Mouse (Mus musculus) heart, adult 2 months (tissue): ENCODE measurements around the gene Edn2. TPM values are rescaled to one million over a fixed set of nuclear protein-coding genes. Genes with fewer than 3 reads are reported as not detected.

Experiments
- DNase-seq, 2 experiments: peaks; one replicate each; pipeline ENCODE4 v3.0.0; 2021
- H3K27ac ChIP-seq: fragments of 200-600 bp; 2 replicates; pipeline ENCODE4 v1.8.1; 2022
- H3K27me3 ChIP-seq: fragments of 200-500 bp; 2 replicates; pipeline ENCODE4 v1.6.1; 2012; ENCODE audit warnings: mild to moderate bottlenecking, low read length, inconsistent platforms, mixed read lengths; ENCODE audit not compliant: control insufficient read depth, insufficient read depth
- H3K36me3 ChIP-seq: fragments of 200-500 bp; 2 replicates; pipeline ENCODE4 v1.6.1; 2012; ENCODE audit warnings: low read length, inconsistent platforms; ENCODE audit not compliant: control insufficient read depth, insufficient read depth
- H3K4me1 ChIP-seq: fragments of 200-500 bp; 2 replicates; pipeline ENCODE4 v1.6.1; 2011; ENCODE audit warnings: low read length; ENCODE audit not compliant: control insufficient read depth, insufficient read depth
- H3K4me3 ChIP-seq: fragments of 200-600 bp; 2 replicates; pipeline ENCODE4 v1.8.1; 2022
- H3K79me2 ChIP-seq: fragments of 200-500 bp; replicated peaks from 2 replicates; pipeline ENCODE4 v1.6.1; 2012; ENCODE audit warnings: mild to moderate bottlenecking, inconsistent platforms, low read length, moderate library complexity, mixed read lengths; ENCODE audit not compliant: control insufficient read depth, insufficient read depth
- H3K9ac ChIP-seq: fragments of 200-500 bp; 2 replicates; pipeline ENCODE4 v1.6.1; 2012; ENCODE audit warnings: low read depth, mild to moderate bottlenecking, control low read depth, inconsistent platforms, low read length, mixed read lengths
- CTCF ChIP-seq: fragments of 200-600 bp; IDR thresholded peaks from 2 replicates; pipeline ENCODE4 v1.8.1; 2022; ENCODE audit warnings: antibody characterized with exemption, mild to moderate bottlenecking, moderate library complexity
- EP300 ChIP-seq: fragments of 200-500 bp; IDR thresholded peaks from 2 replicates; pipeline ENCODE4 v1.6.1; 2011; ENCODE audit warnings: low read depth, low read length, control low read depth; ENCODE audit not compliant: insufficient read depth
- POLR2A ChIP-seq: fragments of 200-500 bp; IDR thresholded peaks from 2 replicates; pipeline ENCODE4 v1.6.1; 2011; ENCODE audit warnings: mild to moderate bottlenecking, low read depth, low read length, control low read depth; ENCODE audit not compliant: insufficient read depth
- WGBS: fragments of 180-500 bp; shearing (Covaris S2); methylation state at CpG from one replicate; pipeline ENCODE4 v1.1.7; 2018; 5-methylcytosine and 5-hydroxymethylcytosine counted together
- intact Hi-C: fragments of 180-260 bp; cut with DNase I; formaldehyde crosslinking; loops from one replicate; pipeline ENCODE4 v1.15.1; 2025
- polyA plus RNA-seq: library from polyadenylated mRNA; depleted of rRNA; stranded (reverse); fragments of >200 nt; gene quantifications from 2 replicates; pipeline ENCODE4 v1.2.3, GENCODE M21; 2012
- total RNA-seq, 2 experiments: library from RNA; stranded (reverse); gene quantifications; 2 replicates each; pipeline ENCODE4 v1.2.3; 2021

The Edn2 gene
- total and polyA plus RNA-seq, 3 experiments: 0.55 TPM; not detected in 2

- H3K9ac ChIP-seq: no peak overlapping the region
- H3K27me3 ChIP-seq: no peaks in the 10 kb centered on the region
- H3K36me3 ChIP-seq: no peaks in the 10 kb centered on the region
- TF ChIP-seq POLR2A (no peak), EP300 (no peak), CTCF (no peak)
- 63% methylated on average over 6 of the region's 6 CpGs for WGBS
- H3K4me1 ChIP-seq: peaks cover 1% of the 10 kb centered on the region; the same call in 1 of the 2 replicates
- H3K79me2 ChIP-seq: no peaks in the 10 kb centered on the region
- intact Hi-C loops: no loop called here
- DNase-seq: no peak
- H3K4me3 ChIP-seq: no peak overlapping the region
- no peak overlapping the region for H3K27ac ChIP-seq
Observed at GRCm38 (mm10) chr4:120150345-120150920, 10.6 kb upstream of the Edn2 start.

DNA sequence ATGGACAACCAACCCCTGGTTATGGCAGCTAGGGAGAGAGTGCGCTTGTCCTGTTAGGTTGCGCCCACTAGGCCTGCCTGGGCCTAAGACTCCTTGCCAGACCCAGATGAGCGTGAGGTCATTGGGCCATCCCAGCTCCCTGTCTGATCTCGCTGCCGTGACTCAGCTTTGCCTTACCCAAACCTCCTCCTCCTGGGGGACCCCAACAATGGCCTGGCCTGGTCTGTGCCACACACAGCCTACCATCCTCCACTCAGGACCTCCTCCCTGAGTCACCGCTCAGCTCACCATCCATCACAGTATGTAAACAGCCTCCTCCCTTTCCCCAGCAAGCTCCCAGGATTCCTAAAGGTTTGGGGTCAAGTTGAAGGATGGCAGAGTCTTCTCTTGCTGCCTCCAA lies 9.1 kb upstream of the Edn2 start:
- intact Hi-C loops: no loop called here
- peaks cover 1% of the 10 kb centered on the region; the same call in 1 of the 2 replicates for H3K4me1 ChIP-seq
- no peak overlapping the region for H3K9ac ChIP-seq
- DNase-seq: no peak
- H3K4me3 ChIP-seq: no peak overlapping the region
- no peak for TF ChIP-seq CTCF
- no peak for TF ChIP-seq POLR2A
- no peak for TF ChIP-seq EP300
- no peaks in the 10 kb centered on the region for H3K79me2 ChIP-seq
- no peaks in the 10 kb centered on the region for H3K27me3 ChIP-seq
- no peak overlapping the region for H3K27ac ChIP-seq
- WGBS: 90% methylated on average over 6 of the region's 6 CpGs
- no peaks in the 10 kb centered on the region for H3K36me3 ChIP-seq

- Histone ChIP-seq H3K4me1 (peaks cover 1% of the 10 kb centered on the region; the same call in 1 of the 2 replicates), H3K4me3 (no peak overlapping the region), H3K27me3 (no peaks in the 10 kb centered on the region), H3K36me3 (no peaks in the 10 kb centered on the region), H3K79me2 (no peaks in the 10 kb centered on the region), H3K27ac (no peak overlapping the region), H3K9ac (no peak overlapping the region)
- 69% methylated on average over 4 of the region's 4 CpGs for WGBS
- TF ChIP-seq CTCF (peak; percentile 20; the same call in 1 of the 2 replicates), POLR2A (no peak)
- intact Hi-C loops: no loop called here
- DNase-seq: no peak
Observed at GRCm38 (mm10) chr4:120152648-120153047, 8.4 kb upstream of the Edn2 start.

DNA sequence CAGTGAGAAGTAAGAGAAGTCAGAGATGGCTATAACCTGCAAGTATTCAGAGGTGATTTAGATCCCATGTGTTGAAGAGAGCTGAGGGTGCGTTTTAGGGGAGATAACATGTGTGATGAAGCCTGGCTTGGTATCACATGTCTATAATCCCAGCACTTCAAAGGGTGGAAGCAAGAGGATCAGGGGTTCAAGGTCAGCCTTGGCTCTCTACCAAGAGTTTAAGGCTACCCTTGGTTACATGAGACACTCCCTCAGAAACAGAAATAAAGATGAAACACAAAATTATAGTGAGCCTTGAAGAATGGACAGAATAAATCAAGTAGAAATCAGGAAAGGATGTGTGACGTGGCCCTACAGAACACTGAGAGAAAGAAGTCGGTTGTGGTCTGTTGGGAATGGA lies 7.3 kb upstream of the Edn2 start:
- DNase-seq: no peak
- Histone ChIP-seq H3K27me3 (no peaks in the 10 kb centered on the region), H3K4me3 (no peak overlapping the region), H3K36me3 (no peaks in the 10 kb centered on the region), H3K79me2 (no peaks in the 10 kb centered on the region), H3K9ac (no peak overlapping the region), H3K27ac (no peak overlapping the region), H3K4me1 (peaks cover 5% of the 10 kb centered on the region)
- intact Hi-C loops: no loop called here
- TF ChIP-seq CTCF (no peak), EP300 (no peak), POLR2A (no peak)
- WGBS: 74% methylated on average over 3 of the region's 3 CpGs

GRCm38 (mm10) chr4:120158714-120159310 lies 2.2 kb upstream of the Edn2 start:
- no peak overlapping the region for H3K9ac ChIP-seq
- H3K4me3 ChIP-seq: no peak overlapping the region
- peak in 1 of 2 experiments; percentile 47 for DNase-seq

DNA sequence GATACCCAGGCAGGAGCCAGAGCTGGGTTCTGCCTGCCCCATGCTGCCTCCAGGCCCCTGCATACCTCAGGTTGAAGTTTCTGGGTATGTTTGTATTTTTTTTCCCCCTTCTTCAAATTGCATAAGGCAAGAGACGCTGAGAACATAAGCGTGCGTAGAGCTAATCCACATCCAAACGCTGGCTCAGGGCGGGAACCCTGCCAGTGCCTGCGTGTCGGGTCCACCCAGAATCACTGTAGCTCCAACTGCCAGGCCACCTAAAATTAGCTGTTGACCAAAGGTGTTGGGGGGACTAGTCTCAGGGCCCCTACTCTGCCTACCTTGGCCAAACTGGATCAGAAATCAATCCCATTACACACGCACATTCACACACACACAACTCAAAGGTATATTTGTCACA lies 1.6 kb downstream of the Edn2 start:
- Histone ChIP-seq H3K4me1 (peaks cover 6% of the 10 kb centered on the region), H3K27ac (no peak overlapping the region)
- intact Hi-C loops: no loop called here

More at GRCm38 (mm10) chr4:120158714-120159310, 2.2 kb upstream of the Edn2 start:
- 18% methylated on average over 5 of the region's 5 CpGs for WGBS
- Histone ChIP-seq H3K27ac (no peak overlapping the region), H3K79me2 (no peaks in the 10 kb centered on the region), H3K36me3 (no peaks in the 10 kb centered on the region), H3K4me1 (peaks cover 6% of the 10 kb centered on the region), H3K27me3 (no peaks in the 10 kb centered on the region)
- intact Hi-C loops: no loop called here
- TF ChIP-seq POLR2A: no peak
- TF ChIP-seq CTCF: no peak

More for the DNA sequence above, 1.6 kb downstream of the Edn2 start:
- DNase-seq: no peak
- no peak overlapping the region for H3K4me3 ChIP-seq
- H3K27me3 ChIP-seq: no peaks in the 10 kb centered on the region
- WGBS: 69% methylated on average over 8 of the region's 8 CpGs
- H3K36me3 ChIP-seq: no peaks in the 10 kb centered on the region
- H3K9ac ChIP-seq: no peak overlapping the region
- H3K79me2 ChIP-seq: no peaks in the 10 kb centered on the region
- no peak for TF ChIP-seq CTCF
- TF ChIP-seq POLR2A: no peak
